Mouse (Mus musculus) lung, embryonic 14.5 days (tissue): ENCODE measurements at regions not wholly inside any gene's neighbourhood (a gene's known extent, or its start where the extent isn't known, plus 50 kb on each side); places are given as distances from the start of the nearest gene placed in this dataset.

Experiments used
- ATAC-seq: fragments of 200-750 bp; cut with Nextera tagmentation; 2 replicates; pipeline ENCODE4 v1.8.0; 2017; ENCODE audit warnings: mild to moderate bottlenecking, moderate TSS enrichment, moderate library complexity; ENCODE audit not compliant: insufficient read depth
- DNase-seq: peaks from one replicate; pipeline ENCODE4 v3.0.0-alpha.2; 2015
- H3K27ac ChIP-seq: fragments of 300-500 bp; sonication (generic); 2 replicates; pipeline ENCODE4 v1.5.1; 2014; ENCODE audit warnings: low read depth, mild to moderate bottlenecking, moderate library complexity
- H3K27me3 ChIP-seq: fragments of 300-500 bp; sonication (generic); 2 replicates; pipeline ENCODE4 v1.6.1; 2014; ENCODE audit warnings: low read length, control low read depth; ENCODE audit not compliant: insufficient read depth
- H3K36me3 ChIP-seq: fragments of 300-500 bp; sonication (generic); 2 replicates; pipeline ENCODE4 v1.6.1; 2014; ENCODE audit warnings: control low read depth; ENCODE audit not compliant: insufficient read depth
- H3K4me1 ChIP-seq: fragments of 300-500 bp; sonication (generic); 2 replicates; pipeline ENCODE4 v1.6.1; 2014; ENCODE audit warnings: antibody characterized with exemption, control low read depth; ENCODE audit not compliant: insufficient read depth
- H3K4me2 ChIP-seq: fragments of 300-500 bp; sonication (generic); 2 replicates; pipeline ENCODE4 v1.6.1; 2014; ENCODE audit warnings: mild to moderate bottlenecking
- H3K4me3 ChIP-seq: fragments of 300-500 bp; sonication (generic); 2 replicates; pipeline ENCODE4 v1.5.1; 2014; ENCODE audit warnings: low read depth, low read length
- H3K9ac ChIP-seq: fragments of 300-500 bp; sonication (generic); 2 replicates; pipeline ENCODE4 v1.6.1; 2014
- H3K9me3 ChIP-seq: fragments of 300-500 bp; sonication (generic); 2 replicates; pipeline ENCODE4 v1.6.1; 2016; ENCODE audit warnings: low read depth, low read length, control low read depth
- CTCF ChIP-seq: IDR thresholded peaks from 2 replicates; pipeline ENCODE4 v1.5.1; 2016; ENCODE audit warnings: antibody characterized with exemption, low read depth
- WGBS: fragments of 180-500 bp; shearing (Covaris S2); extraction: QIAGEN DNeasy Blood & Tissue Kit; methylation state at CpG from one replicate; pipeline ENCODE4 v1.1.7; 2014; 5-methylcytosine and 5-hydroxymethylcytosine counted together

GRCm38 (mm10) chr1:23462411-23462810, 64.8 kb upstream of the Ogfrl1 start:
- no peak for DNase-seq
- no peaks in the 10 kb centered on the region for H3K36me3 ChIP-seq
- 83% methylated on average over 3 of the region's 3 CpGs for WGBS
- no peaks in the 10 kb centered on the region for H3K4me1 ChIP-seq
- no peaks in the 10 kb centered on the region for H3K9me3 ChIP-seq
- H3K9ac ChIP-seq = no peak overlapping the region
- ATAC-seq = no peak
- H3K27ac ChIP-seq = no peak overlapping the region
- no peaks in the 10 kb centered on the region for H3K27me3 ChIP-seq
- no peak overlapping the region for H3K4me2 ChIP-seq
- no peak for TF ChIP-seq CTCF
- H3K4me3 ChIP-seq = no peak overlapping the region

GRCm38 (mm10) chr1:23464081-23464480, 66.5 kb upstream of the Ogfrl1 start:
- Histone ChIP-seq H3K4me3 (no peak overlapping the region), H3K4me1 (no peaks in the 10 kb centered on the region), H3K27me3 (no peaks in the 10 kb centered on the region), H3K36me3 (no peaks in the 10 kb centered on the region), H3K27ac (no peak overlapping the region), H3K9me3 (no peaks in the 10 kb centered on the region), H3K9ac (no peak overlapping the region), H3K4me2 (no peak overlapping the region)
- 64% methylated on average over 3 of the region's 3 CpGs for WGBS
- TF ChIP-seq CTCF = no peak
- no peak for DNase-seq
- ATAC-seq = no peak

- DNase-seq = no peak
- no peaks in the 10 kb centered on the region for H3K36me3 ChIP-seq
- H3K9ac ChIP-seq = no peak overlapping the region
- no peak for TF ChIP-seq CTCF
- no peaks in the 10 kb centered on the region for H3K9me3 ChIP-seq
- no peaks in the 10 kb centered on the region for H3K4me1 ChIP-seq
- no peak overlapping the region for H3K4me2 ChIP-seq
- H3K4me3 ChIP-seq = no peak overlapping the region
- H3K27ac ChIP-seq = no peak overlapping the region
- ATAC-seq = no peak
- H3K27me3 ChIP-seq = no peaks in the 10 kb centered on the region
- WGBS = 69% methylated on average over 7 of the region's 7 CpGs
Observed at GRCm38 (mm10) chr1:23466340-23466739, 68.8 kb upstream of the Ogfrl1 start.

GRCm38 (mm10) chr1:23467405-23467804, 69.8 kb upstream of the Ogfrl1 start:
- 81% methylated on average over 2 of the region's 2 CpGs for WGBS
- Histone ChIP-seq H3K4me1 (no peaks in the 10 kb centered on the region), H3K4me3 (no peak overlapping the region), H3K9me3 (no peaks in the 10 kb centered on the region), H3K36me3 (no peaks in the 10 kb centered on the region), H3K9ac (no peak overlapping the region), H3K27ac (no peak overlapping the region), H3K27me3 (no peaks in the 10 kb centered on the region), H3K4me2 (no peak overlapping the region)
- TF ChIP-seq CTCF = no peak
- DNase-seq (no peak), ATAC-seq (no peak)

- DNase-seq = no peak
- Histone ChIP-seq H3K36me3 (no peaks in the 10 kb centered on the region), H3K27ac (no peak overlapping the region), H3K9me3 (no peaks in the 10 kb centered on the region), H3K4me2 (no peak overlapping the region), H3K4me3 (no peak overlapping the region), H3K4me1 (no peaks in the 10 kb centered on the region), H3K27me3 (no peaks in the 10 kb centered on the region), H3K9ac (no peak overlapping the region)
- ATAC-seq = no peak
- TF ChIP-seq CTCF = no peak
- WGBS = 52% methylated on average over 5 of the region's 5 CpGs
Observed at GRCm38 (mm10) chr1:23480776-23481320, 83.3 kb upstream of the Ogfrl1 start.

GRCm38 (mm10) chr1:23484566-23484965, 87.0 kb upstream of the Ogfrl1 start:
- H3K9me3 ChIP-seq = no peaks in the 10 kb centered on the region
- H3K4me2 ChIP-seq = no peak overlapping the region
- TF ChIP-seq CTCF = no peak
- no peak overlapping the region for H3K27ac ChIP-seq
- DNase-seq = no peak
- no peaks in the 10 kb centered on the region for H3K36me3 ChIP-seq
- H3K9ac ChIP-seq = no peak overlapping the region
- no peaks in the 10 kb centered on the region for H3K4me1 ChIP-seq
- WGBS = 27% methylated on average over 1 of the region's 1 CpGs
- ATAC-seq = no peak
- H3K4me3 ChIP-seq = no peak overlapping the region
- H3K27me3 ChIP-seq = no peaks in the 10 kb centered on the region

GRCm38 (mm10) chr1:23485150-23485775, 87.7 kb upstream of the Ogfrl1 start:
- no peak for DNase-seq
- H3K9ac ChIP-seq = no peak overlapping the region
- H3K4me1 ChIP-seq = no peaks in the 10 kb centered on the region
- no peaks in the 10 kb centered on the region for H3K27me3 ChIP-seq
- no peaks in the 10 kb centered on the region for H3K36me3 ChIP-seq
- no peak overlapping the region for H3K4me2 ChIP-seq
- no peak overlapping the region for H3K27ac ChIP-seq
- WGBS = 85% methylated on average over 3 of the region's 3 CpGs
- no peak for TF ChIP-seq CTCF
- no peak for ATAC-seq
- no peaks in the 10 kb centered on the region for H3K9me3 ChIP-seq
- no peak overlapping the region for H3K4me3 ChIP-seq
